Mouse (Mus musculus): Measurements from ENCODE around the gene Ccdc183.
A peak's percentile ranks its signal among the peaks of the same experiment; 100 is the strongest.

The Ccdc183 gene

DNA sequence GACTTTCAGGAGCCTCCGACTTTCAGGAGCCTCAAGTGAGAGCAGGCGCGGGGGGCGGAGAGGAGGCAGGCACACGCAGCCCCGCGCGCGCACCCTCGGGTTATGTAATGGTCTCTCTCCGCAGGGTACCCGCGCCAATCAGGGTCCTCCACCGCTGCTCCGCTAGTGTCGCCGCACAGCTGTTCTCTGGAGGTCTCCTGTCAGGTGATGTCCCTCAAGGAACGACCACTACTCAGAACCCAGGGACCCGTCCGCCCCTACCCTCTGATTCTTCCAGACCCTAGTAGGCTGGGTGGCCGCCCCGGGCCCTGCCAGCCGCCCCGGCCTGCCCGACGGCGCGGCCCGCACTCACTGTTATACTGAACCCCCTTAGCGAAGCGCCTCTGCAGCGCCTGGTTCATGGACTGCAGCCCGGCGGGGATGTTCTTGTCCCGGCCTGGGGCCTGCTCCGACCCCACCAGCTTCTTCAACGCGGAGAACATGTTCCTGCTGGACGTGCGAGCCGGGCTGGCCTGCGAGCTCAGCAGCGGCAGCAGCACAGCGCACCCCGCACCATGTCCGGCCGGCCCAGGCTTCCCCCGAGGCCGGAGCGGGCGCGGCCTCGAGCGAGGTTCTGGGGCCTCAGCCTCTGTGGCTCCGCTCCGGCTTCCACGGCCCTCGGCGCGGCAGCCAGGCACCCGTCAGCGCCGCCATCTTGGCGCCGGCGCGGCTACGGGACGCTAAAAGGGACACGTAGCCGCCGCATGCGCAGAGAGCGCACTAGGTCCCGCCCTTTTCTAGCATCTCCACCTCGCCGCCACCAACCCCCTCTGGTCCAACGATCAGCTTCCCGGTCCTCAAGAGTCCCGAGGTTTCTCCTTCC is 9.5 kb downstream of the Ccdc183 start, which contains the start of gene Rabl6:
Rabl6 (minus strand) TSS at position 761 of the 862 bp plus-strand sequence.
- DNase-seq: peak; percentile 75 to 76

DNA sequence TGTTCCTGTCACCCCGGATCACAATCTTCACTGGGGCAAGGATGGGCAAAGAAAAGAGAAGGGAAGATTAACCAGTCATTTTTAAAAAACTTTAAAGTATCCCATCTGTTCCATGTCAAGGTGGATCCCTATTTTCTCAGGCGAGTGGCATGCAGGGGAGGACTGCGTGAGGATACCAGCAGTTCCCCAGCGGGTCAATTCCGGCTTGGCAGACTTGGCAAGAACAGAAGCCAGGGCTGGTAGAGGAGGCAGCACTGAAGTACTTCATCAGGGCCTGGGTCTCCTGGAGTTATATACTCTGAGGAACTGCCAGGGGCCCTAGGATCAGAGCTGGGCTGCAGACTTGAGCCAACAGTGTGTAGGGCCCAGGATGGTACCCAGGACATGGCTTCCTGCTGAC is 15.0 kb downstream of the Ccdc183 start:
- DNase-seq: no peak

DNA sequence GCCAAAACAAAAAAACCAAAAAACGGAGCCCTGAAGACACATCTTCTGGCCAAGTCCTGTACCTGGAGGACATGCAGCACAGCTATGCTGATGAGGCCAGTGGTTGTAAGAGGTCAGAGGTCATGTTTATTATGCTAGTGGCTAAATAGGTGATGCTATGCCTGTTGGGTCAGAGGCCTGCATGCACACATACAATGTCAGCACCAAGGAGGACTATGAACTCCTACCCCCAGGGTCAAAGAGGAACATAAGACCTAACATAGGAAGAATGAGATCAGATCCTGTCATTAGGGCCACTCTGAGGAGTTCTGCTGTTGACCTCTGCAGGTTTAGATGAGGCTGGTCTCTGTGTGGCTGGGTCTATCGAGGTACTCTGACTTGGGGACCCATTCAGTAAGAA is 17.4 kb downstream of the Ccdc183 start:
- DNase-seq: no peak

DNA sequence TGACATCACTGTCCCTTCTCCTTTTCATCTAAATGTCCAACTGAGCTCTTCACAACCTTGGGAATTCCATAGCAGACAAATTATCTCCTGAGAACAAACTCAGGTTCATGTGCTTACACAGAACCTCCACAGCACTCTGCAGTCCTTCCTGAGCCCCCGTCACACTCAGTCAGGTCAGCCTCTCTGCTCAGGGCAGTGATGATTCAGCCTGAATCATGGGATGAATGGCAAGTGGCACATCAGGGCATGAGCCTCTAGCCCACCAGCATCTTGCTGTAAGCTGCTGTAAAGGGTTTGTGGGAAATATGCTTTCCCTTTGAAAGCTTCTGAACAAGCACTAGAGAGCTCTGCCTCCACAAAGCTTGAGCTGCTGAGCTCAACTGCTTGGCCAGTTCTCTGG is 18.7 kb downstream of the Ccdc183 start:
- DNase-seq: no peak

DNA sequence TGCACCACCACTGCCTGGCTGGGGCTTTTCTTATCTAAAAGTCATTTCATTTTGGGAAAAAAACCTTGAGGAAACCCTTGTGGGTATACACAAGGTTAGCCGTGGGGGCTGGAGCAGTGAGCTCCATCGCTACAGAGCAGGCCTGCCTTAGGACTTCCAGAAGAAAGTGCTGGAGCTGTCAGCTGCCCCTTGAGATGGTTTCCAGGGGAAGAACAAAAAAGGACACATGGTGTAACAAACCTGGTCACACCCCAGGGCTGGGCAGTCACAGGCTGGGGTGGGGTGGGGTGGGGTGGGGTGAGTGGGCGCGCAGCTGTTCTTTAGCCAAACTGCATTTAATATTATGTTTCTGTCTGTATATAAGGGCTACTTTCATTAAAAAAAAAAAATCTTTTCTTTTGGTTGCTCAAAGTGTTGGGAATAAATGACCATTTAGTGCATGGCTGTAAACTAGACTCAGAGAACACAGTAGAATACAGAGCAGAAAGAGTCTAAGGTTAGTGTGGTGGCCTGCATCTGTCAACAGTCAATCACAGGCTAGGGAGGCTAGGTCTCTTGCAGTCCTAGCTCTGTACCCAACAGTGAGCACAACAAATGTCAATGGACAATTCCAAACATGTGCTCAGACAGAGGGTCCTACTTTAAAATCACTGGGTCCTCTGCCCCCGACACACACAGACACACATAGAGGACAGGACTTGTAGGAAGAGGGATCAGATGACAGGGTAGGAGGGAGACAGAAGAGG is 20.5 kb downstream of the Ccdc183 start:
- DNase-seq: no peak

DNA sequence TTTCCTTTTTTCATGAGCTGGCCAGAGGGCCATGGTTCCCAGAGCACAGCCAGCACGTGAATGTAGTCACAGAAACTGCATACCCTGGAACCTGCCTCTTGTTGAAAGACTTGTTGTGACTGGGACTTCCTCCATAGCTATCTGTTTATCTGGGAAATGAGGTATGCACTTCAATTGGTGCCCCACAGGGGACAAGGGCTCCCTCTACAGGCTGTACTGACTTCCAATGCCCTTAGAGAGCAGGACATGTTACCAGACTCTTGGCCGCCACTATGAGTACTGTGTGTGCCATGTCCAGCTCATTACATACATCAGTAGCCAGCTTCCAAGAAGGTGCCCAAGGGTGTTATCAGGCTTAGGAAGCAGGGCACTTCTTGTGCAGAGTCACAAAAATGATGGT is 25.6 kb downstream of the Ccdc183 start:
- no peak for DNase-seq

DNA sequence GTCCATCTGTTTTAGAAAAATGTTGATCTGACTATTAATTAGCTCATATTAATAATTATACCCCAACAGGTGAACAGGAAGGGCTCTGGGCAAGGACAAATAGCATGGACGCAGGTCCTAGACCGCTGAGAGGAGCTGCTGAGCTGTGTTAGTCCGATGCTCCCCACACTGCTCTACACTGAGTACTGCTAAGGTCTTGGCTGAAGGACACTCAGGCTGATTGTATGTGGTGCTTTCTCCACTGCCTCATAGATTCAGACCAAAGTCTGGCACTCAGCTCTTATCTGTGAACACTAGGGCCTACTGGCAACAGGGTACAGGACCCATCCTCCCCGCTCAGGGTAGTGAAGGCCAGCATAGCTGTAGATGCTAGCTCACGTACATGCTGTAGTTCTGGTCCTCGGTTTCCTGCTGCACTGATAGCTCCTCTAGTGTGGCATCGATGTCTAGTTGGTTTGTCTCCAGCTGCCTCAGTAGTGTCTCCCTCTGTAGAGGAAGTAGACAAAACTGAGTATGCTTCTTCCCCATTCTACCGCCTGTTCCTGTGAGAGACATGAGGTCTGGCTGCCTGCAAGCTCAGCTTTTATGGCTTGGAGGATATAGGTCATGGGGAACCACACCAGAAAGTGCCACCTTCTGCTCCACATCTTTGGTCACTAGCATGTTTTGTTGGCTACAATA is 29.1 kb downstream of the Ccdc183 start:
- DNase-seq: no peak

DNA sequence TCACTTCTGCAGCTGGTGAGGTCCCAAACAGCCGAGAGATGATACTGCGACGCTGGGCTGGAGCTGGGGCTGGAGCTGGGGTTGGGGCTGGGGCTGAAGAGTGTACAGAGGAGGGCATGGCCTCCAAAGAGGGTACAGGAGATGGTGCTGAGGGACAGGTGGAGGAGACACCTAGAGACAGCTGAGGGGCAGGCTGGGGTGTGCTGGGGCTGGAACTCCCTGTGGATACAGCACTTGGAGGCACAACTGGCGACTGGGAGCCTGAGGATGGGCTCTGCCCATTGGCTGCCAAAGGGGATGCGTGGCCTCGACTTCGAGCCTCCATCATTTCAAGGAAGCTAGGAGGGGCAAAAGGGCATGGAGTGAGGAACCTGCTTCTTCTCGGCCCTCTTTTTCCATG is 30.2 kb downstream of the Ccdc183 start:
- DNase-seq: no peak

DNA sequence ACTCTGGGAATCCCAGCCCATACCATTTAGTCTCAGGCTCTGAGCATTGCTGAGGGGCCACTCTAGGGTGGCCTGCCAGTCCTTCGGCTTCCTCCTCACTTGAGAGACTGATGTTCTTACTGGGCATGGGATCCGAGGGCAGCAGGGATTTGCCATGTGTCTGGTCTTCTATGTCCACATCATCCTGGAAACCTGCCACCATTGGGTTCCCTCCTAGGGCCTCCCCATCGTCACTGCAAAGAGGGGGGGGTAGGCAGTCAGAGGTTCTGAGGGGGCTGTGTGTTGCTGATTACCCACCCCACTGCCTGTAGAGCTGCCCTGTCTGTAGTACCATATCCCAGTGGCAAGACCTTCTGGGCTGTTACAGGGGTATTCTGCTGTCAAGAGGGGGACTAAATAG is 31.9 kb downstream of the Ccdc183 start:
- DNase-seq: no peak

DNA sequence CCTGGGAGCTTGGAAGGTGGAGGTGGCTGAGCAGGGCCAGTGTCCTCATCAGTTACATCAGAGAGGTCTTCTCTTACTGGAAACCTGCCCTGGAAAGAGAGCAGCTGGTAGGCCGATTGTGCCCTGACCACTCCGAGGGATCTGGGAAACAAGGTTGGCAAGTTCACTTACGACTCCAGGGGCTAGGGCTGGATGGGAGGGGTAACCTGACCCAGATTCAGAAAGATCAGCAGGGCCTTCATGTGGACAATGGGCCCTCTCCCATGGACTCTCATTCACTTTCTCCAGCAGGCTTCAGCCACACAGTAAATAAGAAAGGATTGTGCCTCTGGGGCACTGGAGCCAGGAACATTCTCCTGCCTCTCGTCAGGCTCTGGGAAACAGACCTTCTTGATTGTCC is 32.6 kb downstream of the Ccdc183 start:
- DNase-seq: no peak

DNA sequence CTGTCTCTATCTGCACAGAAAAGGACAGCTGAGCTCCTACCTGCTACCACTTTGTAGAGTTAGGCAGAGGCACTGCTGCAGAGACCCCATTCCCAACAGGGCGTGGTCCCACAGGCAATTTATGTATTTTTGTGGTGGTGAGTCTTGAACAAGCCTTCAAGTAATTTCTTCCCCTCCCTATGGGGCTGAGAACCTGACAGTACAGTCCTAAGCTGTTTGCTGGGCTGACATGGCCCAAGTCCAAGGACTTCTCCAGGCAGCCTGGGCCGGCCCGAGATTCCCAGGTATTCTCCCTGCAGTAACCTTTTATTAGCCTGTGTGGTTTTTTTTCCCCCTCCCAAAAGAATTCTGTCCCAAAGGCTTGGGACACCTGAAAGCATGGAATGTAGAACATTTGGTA is 33.3 kb downstream of the Ccdc183 start:
- no peak for DNase-seq

DNA sequence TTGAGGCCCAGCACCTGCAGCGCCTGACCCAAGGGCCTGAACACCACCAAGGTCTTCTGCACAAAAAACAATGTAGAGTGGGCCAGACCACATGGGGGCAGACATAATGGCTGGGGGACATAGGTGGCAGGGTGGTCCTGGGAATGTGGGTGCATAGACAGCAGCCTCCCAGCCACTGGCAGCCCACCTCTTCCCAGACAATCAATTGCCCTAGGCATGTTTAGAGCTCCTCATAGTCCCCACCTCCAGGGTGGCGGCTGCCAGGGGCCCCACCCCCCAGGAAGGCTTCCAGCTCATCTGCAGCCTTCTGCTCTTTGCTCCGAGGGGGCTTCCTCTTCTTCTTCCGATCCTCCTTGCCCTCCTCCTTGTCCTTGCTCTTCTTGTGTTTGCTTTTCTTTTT is 33.9 kb downstream of the Ccdc183 start:
- no peak for DNase-seq

DNA sequence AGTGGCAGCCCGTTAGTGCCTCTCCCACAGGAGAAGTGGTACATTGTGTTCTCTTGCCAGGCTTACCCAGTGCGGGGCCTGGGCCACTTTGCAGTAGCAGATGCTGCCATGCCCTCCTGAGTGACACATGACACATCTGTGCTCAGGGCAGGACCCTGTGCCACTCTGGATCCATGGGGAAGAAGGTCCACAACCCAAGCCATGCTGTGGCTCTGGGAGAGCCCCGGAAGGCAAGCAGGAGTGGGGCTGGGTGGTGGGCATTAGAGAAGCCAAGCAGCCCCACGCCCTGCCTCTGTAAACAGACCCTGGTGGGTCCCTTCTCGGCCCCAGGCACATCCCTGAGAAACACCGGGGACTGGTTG is 34.4 kb downstream of the Ccdc183 start:
- DNase-seq: no peak

DNA sequence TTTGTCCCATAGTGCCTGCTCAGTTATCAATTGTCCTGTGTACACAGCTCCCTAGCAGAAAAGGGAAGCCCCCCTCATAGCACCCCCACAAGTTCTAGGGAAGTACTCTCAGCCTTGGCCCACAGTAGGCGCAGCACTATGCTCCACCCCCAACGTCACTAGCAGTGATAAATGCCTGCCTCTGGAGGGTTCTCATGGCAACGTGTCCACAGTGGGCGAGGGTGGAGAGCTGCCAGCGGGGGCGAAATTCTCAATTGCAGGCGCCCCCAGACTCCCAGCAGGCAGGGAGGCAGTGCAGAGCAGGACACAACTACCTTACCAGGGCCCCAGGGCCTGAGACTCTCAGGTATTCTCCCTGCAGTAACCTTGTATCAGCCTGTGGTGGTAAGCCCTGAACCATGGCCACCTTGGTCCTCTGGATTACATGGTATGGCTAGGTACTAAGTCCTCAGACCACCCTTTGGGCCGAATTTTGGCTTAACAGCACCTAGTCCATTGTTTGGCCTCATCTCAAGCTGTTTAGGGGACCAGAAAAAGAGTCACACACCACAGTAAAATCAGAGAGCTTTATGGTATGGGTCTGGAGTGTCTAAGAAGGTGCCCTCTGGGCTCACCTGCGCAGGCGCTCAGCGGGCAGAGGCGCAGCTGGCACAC is 34.9 kb downstream of the Ccdc183 start:
- no peak for DNase-seq

DNA sequence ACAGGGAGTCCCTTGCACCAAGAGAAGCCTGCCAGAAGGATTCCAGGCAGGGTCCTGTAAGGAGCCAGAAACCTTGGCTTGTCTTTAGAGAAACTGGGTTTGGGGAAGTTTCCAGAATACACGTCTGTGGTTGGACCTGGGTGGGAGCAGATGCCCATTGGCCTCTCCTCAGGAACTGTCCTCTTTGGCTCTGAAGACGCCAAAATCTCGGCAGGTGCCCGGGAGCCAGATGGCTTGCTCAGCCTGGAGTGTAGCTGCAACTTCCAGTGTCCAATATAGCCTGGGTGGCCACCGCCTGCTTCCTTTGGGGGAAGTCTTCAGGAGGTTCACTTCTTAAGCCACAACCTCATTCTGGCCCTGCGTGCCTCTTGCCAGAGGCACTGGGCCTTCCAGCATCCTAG is 35.6 kb downstream of the Ccdc183 start:
- DNase-seq: no peak

DNA sequence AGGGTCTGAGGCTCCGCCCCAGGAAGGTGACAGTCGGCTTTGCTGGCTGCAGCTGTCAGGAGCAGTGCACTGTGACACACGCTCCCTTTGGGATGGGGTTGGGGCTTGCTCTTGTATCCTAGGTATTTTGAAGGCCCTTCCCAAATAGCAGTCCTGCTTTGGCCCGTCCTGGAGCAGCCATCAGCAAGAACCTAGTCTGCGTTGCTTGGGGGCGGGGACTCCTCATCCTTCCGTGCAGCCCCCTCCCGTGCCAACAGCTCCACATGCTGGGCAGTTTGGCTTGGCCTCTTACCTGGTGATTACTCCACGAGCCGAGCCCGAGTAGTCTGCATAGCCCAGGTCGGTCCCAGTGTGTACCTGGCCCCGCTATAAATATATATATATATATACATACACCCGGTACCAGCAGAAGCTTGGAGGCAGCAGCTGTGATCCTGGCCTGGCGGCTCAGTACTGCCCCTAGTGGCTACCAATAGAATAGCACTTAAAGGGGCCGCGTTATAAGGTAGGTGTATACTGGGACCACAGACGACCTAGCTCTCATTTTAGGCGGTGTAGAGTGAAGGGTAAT is 36.1 kb downstream of the Ccdc183 start, which contains the start of gene Ajm1:
Ajm1 (minus strand) TSS at position 464 of the 571 bp plus-strand sequence.
- peak in 1 of 2 experiments; percentile 56 for DNase-seq

DNA sequence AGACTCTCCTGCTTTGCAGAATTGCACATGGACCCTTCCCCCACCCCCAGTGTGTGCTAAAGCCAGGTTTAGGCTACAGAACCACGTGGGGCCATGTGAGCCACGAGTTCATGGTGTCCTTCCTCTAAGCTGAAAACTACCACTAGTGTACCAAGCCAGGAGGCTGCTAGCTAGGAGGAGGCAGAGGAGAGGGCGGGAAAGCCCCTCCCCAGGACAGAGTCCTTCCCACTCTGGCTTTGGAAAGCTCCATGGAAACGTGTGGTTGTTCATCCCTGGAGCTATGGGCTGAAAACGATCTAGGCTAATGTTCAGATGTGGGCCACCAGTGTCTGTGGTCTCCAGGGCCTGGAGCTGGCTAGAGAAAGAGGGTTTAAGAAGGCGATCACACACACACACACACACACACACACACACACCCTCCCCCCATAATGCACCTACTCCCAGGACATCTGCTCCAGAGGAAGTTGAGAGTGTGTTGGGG is 36.8 kb downstream of the Ccdc183 start:
- DNase-seq: no peak

DNA sequence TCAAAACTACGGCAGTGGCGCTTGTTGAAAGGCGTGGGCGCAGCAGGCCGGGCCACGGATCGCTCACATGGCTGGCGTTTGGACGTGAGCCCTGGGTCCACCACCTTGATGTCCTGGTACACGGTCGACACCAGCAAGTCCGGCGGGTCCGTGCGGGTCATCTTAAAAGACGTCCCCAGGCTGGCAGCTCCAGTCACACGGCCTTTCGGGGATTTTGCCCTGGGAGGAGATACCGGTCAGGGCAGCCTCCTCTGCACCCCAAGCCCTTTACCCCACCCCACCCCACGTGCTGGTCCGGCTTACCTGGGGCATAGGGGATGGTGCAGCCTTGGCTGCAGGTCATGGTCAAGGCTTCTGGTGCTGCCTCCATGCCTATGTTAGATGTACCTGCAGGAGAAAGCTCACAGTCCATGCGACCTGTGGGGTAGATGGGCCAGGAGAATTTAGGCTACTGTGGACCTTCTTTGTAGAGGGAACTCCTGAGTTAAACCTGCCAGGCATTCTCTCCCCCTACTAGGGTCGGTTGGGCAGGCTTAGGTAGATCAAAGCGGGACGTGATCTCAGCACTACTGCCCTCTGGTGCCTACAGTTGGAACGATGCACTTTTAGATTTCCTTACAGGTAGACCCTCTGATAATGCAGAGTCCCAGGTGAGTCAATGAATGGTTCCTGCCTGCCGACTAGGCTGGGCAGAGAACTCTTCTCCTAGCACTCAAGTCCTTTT is 37.6 kb downstream of the Ccdc183 start:
- DNase-seq: peak in 1 of 2 experiments; percentile 59

DNA sequence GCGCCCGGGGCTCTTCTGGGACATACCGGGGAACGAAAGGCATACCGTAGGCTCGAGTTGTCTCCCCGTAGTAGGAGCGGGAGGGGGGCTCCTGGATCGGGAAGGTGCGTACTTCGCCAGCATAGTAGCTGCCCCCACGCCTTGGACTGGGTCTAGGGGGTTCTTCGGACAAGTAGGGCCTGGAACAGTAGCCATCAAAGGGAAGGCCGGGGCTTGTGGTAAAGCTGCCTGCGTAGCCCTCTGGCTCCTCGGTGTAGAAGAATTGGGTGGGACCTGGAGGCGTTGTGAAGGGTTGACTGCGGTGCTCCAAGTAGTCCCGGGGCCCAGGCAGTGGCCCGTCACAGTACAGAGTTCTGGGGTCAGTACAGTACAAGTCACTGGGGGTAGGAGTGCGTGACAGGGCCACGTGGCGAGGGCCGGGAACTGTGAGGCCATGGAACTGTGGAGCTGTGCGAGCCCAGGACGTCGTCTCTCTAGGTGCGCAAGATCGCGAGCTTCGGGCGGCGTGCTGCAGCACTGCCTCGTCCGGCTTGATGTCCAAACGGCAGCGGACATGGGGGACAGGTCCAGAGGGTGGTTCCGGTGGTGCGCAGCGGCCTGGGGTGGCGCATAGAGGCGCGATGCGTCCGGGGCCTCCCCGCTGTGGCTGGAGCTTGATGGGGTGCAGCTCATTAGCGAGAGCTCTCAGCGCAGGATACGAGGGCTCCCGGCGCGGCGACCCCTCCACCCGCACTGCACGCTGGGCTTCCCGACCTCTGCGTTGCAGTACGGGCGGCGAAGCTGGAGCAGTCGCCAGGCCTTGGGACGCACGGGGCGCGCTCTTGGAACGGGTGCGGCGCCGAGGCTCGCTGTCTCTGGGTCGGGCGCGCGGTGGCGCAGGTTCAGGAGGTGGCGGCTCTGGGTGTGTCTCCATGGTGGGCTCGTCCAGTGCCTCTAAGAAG is 38.4 kb downstream of the Ccdc183 start:
- no peak for DNase-seq

DNA sequence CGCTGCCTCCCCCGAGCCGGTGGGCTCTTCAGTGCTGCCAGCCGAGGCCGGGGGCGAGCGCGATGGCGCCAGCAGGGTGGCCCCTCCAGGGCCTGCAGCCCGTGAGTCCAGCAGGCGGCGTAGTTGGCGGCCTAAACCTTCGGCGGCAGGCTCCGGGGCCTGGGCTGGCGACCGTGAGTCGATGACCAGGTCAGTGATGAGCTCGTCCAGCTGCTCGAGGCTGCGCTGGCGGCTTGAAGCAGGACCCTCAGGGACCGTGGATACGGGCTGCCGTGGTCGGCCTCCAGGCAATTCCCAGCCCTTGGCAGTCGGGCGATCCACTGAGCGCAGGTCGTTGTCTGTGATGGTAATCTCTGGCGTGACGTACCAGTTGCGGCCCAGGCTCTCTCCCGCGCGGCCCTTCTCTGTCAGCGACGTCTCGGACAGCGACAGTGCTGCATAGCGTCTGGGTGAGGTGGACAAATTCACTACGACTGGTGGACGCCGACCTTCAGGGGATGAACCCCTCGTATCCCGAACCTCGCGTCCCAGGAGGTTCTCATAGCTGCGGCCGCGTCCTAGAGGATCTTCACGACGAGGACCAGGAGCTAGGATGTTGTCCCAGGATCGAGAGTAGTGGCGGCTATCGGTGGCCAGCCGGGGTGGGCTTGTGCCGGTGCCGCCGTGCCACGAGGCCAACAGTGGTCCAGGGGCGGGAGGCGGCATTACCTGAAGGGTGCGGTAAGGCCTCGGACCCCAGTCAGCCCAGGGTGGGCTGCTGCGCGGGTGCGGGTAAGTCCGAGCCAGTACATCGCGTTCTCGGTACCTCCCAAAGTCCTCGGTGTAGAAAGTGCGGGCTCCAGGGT is 39.3 kb downstream of the Ccdc183 start:
- no peak for DNase-seq
